Mouse (Mus musculus) heart, embryonic 12.5 days (tissue): ENCODE results near the gene Eno4. TPM values are rescaled to one million over a fixed set of nuclear protein-coding genes. Genes with fewer than 3 reads are reported as not detected.

Experiments used
- ATAC-seq: fragments of 200-750 bp; cut with Nextera tagmentation; 2 replicates; pipeline ENCODE4 v1.8.0; 2017; ENCODE audit warnings: moderate TSS enrichment, moderate library complexity; ENCODE audit not compliant: insufficient number of reproducible peaks, low FRiP score
- H3K27ac ChIP-seq: fragments of 300-500 bp; sonication (generic); 2 replicates; pipeline ENCODE4 v1.5.1; 2016; ENCODE audit warnings: mild to moderate bottlenecking, moderate library complexity; ENCODE audit not compliant: poor library complexity, severe bottlenecking
- H3K27me3 ChIP-seq: fragments of 300-500 bp; sonication (generic); replicated peaks from 2 replicates; pipeline ENCODE4 v1.6.1; 2016; ENCODE audit warnings: mild to moderate bottlenecking, moderate library complexity
- H3K36me3 ChIP-seq: fragments of 300-500 bp; sonication (generic); 2 replicates; pipeline ENCODE4 v1.6.1; 2016; ENCODE audit warnings: mild to moderate bottlenecking, moderate library complexity
- H3K4me1 ChIP-seq: fragments of 300-500 bp; sonication (generic); replicated peaks from 2 replicates; pipeline ENCODE4 v1.6.1; 2016; ENCODE audit warnings: mild to moderate bottlenecking
- H3K4me2 ChIP-seq: fragments of 300-500 bp; sonication (generic); 2 replicates; pipeline ENCODE4 v1.6.1; 2016; ENCODE audit warnings: mild to moderate bottlenecking, moderate library complexity
- H3K4me3 ChIP-seq: fragments of 300-500 bp; sonication (generic); 2 replicates; pipeline ENCODE4 v1.5.1; 2016; ENCODE audit warnings: mild to moderate bottlenecking
- H3K9ac ChIP-seq: fragments of 300-500 bp; sonication (generic); 2 replicates; pipeline ENCODE4 v1.6.1; 2016; ENCODE audit warnings: mild to moderate bottlenecking, moderate library complexity
- H3K9me3 ChIP-seq: fragments of 300-500 bp; sonication (generic); replicated peaks from 2 replicates; pipeline ENCODE4 v1.6.1; 2016; ENCODE audit warnings: mild to moderate bottlenecking, moderate library complexity
- WGBS: fragments of 180-500 bp; shearing (Covaris S2); methylation state at CpG from one replicate; pipeline ENCODE4 v1.1.7; 2016; 5-methylcytosine and 5-hydroxymethylcytosine counted together
- polyA plus RNA-seq: library from polyadenylated mRNA; unstranded; fragments of >200 nt; fragmentation: Nextera tagmentation; extraction: Ambion mirVana; gene quantifications from 2 replicates; pipeline ENCODE4 v1.2.1, GENCODE M21; 2016

Eno4 gene
- polyA plus RNA-seq, 1 experiment from 2014 or later: 0.27 TPM

- 82% methylated on average over 8 of the region's 8 CpGs for WGBS
- no peaks in the 10 kb centered on the region for H3K36me3 ChIP-seq
- H3K9me3 ChIP-seq: no peaks in the 10 kb centered on the region
- peaks cover 10% of the 10 kb centered on the region; the same call in 1 of the 2 replicates for H3K27me3 ChIP-seq
- no peak overlapping the region for H3K27ac ChIP-seq
- no peak overlapping the region for H3K4me2 ChIP-seq
- no peak overlapping the region for H3K9ac ChIP-seq
- no peak overlapping the region for H3K4me3 ChIP-seq
- no peaks in the 10 kb centered on the region; the same call in 1 of the 2 replicates for H3K4me1 ChIP-seq
- no peak for ATAC-seq
Observed at GRCm38 (mm10) chr19:58974126-58974525, 30.9 kb downstream of the Eno4 start.

GRCm38 (mm10) chr19:58975216-58975863 lies 32.1 kb downstream of the Eno4 start:
- Histone ChIP-seq H3K4me1 (no peaks in the 10 kb centered on the region; the same call in 1 of the 2 replicates), H3K4me3 (no peak overlapping the region), H3K27ac (no peak overlapping the region), H3K9ac (no peak overlapping the region), H3K4me2 (no peak overlapping the region), H3K27me3 (0 out of 2 replicates have a peak, but pooled peaks cover 8% of the 10 kb centered on the region), H3K9me3 (no peaks in the 10 kb centered on the region), H3K36me3 (no peaks in the 10 kb centered on the region)
- ATAC-seq: no peak
- 72% methylated on average over 11 of the region's 11 CpGs for WGBS

GRCm38 (mm10) chr19:58978401-58979171 lies 35.4 kb downstream of the Eno4 start:
- 55% methylated on average over 11 of the region's 11 CpGs for WGBS
- Histone ChIP-seq H3K4me2 (peak overlapping the region; percentile 15; the same call in 1 of the 2 replicates), H3K27me3 (0 out of 2 replicates have a peak, but pooled peaks cover 4% of the 10 kb centered on the region), H3K4me3 (no peak overlapping the region), H3K9ac (no peak overlapping the region), H3K4me1 (no peaks in the 10 kb centered on the region; the same call in 1 of the 2 replicates), H3K9me3 (no peaks in the 10 kb centered on the region), H3K36me3 (no peaks in the 10 kb centered on the region), H3K27ac (no peak overlapping the region; the same call in 1 of the 2 replicates)
- peak; percentile 99 for ATAC-seq

- H3K36me3 ChIP-seq: no peaks in the 10 kb centered on the region
- no peaks in the 10 kb centered on the region; the same call in 1 of the 2 replicates for H3K4me1 ChIP-seq
- H3K9me3 ChIP-seq: no peaks in the 10 kb centered on the region
- ATAC-seq: no peak
- no peak overlapping the region for H3K9ac ChIP-seq
- H3K27me3 ChIP-seq: 0 out of 2 replicates have a peak, but pooled peaks cover 4% of the 10 kb centered on the region
- no peak overlapping the region for H3K27ac ChIP-seq
- 54% methylated on average over 13 of the region's 13 CpGs for WGBS
- H3K4me2 ChIP-seq: no peak overlapping the region
- H3K4me3 ChIP-seq: 0 out of 2 replicates have a peak overlapping the region, but pooled peaks have one; percentile 12
Observed at GRCm38 (mm10) chr19:58979436-58980055, 36.3 kb downstream of the Eno4 start.

- no peaks in the 10 kb centered on the region for H3K9me3 ChIP-seq
- H3K27me3 ChIP-seq: 0 out of 2 replicates have a peak, but pooled peaks cover 4% of the 10 kb centered on the region
- no peak for ATAC-seq
- H3K36me3 ChIP-seq: no peaks in the 10 kb centered on the region
- WGBS: 69% methylated on average over 5 of the region's 5 CpGs
- H3K4me3 ChIP-seq: no peak overlapping the region
- H3K9ac ChIP-seq: no peak overlapping the region
- H3K4me2 ChIP-seq: no peak overlapping the region
- H3K27ac ChIP-seq: no peak overlapping the region
- no peaks in the 10 kb centered on the region; the same call in 1 of the 2 replicates for H3K4me1 ChIP-seq
Observed at GRCm38 (mm10) chr19:58980056-58980440, 36.8 kb downstream of the Eno4 start.

GRCm38 (mm10) chr19:58981571-58981970 lies 38.3 kb downstream of the Eno4 start:
- no peaks in the 10 kb centered on the region for H3K9me3 ChIP-seq
- no peaks in the 10 kb centered on the region; the same call in 1 of the 2 replicates for H3K4me1 ChIP-seq
- 0 out of 2 replicates have a peak, but pooled peaks cover 3% of the 10 kb centered on the region for H3K27me3 ChIP-seq
- H3K9ac ChIP-seq: no peak overlapping the region
- no peak for ATAC-seq
- H3K4me2 ChIP-seq: peak overlapping the region; percentile 40; the same call in 1 of the 2 replicates
- no peaks in the 10 kb centered on the region for H3K36me3 ChIP-seq
- H3K4me3 ChIP-seq: no peak overlapping the region
- no peak overlapping the region for H3K27ac ChIP-seq
- 49% methylated on average over 9 of the region's 9 CpGs for WGBS

GRCm38 (mm10) chr19:59002827-59003226 lies 59.6 kb downstream of the Eno4 start:
- Histone ChIP-seq H3K4me1 (no peaks in the 10 kb centered on the region), H3K36me3 (no peaks in the 10 kb centered on the region), H3K9me3 (no peaks in the 10 kb centered on the region), H3K27me3 (no peaks in the 10 kb centered on the region), H3K4me3 (no peak overlapping the region), H3K4me2 (no peak overlapping the region), H3K9ac (no peak overlapping the region), H3K27ac (no peak overlapping the region)
- WGBS: 84% methylated on average over 6 of the region's 6 CpGs
- no peak for ATAC-seq

- Histone ChIP-seq H3K27me3 (no peaks in the 10 kb centered on the region), H3K27ac (no peak overlapping the region), H3K9ac (no peak overlapping the region), H3K36me3 (no peaks in the 10 kb centered on the region), H3K4me3 (no peak overlapping the region), H3K9me3 (no peaks in the 10 kb centered on the region), H3K4me2 (no peak overlapping the region), H3K4me1 (no peaks in the 10 kb centered on the region)
- no peak for ATAC-seq
- WGBS: 79% methylated on average over 15 of the region's 15 CpGs
Observed at GRCm38 (mm10) chr19:59006577-59007340, 63.5 kb downstream of the Eno4 start.

- H3K4me2 ChIP-seq: no peak overlapping the region
- no peak overlapping the region for H3K27ac ChIP-seq
- H3K9ac ChIP-seq: no peak overlapping the region
- no peaks in the 10 kb centered on the region for H3K27me3 ChIP-seq
- no peak overlapping the region for H3K4me3 ChIP-seq
- WGBS: 51% methylated on average over 5 of the region's 5 CpGs
- no peak for ATAC-seq
- H3K9me3 ChIP-seq: no peaks in the 10 kb centered on the region
- H3K36me3 ChIP-seq: no peaks in the 10 kb centered on the region
- H3K4me1 ChIP-seq: no peaks in the 10 kb centered on the region
Observed at GRCm38 (mm10) chr19:59010802-59011201, 67.6 kb downstream of the Eno4 start.
